Mouse (Mus musculus) brain, adult 2 months (tissue): ENCODE results near the gene Klhl42.

Source experiments
- DNase-seq: peaks from one replicate; pipeline ENCODE4 v3.0.0; 2011; ENCODE audit warnings: low read depth, low spot score

Klhl42 gene

GRCm38 (mm10) chr6:147091136-147092120 lies at the start of gene Klhl42:
Gene Klhl42 (plus strand): TSS chr6:147091379.
- DNase-seq = peak; percentile 87

- DNase-seq = peak; percentile 96
Measured at GRCm38 (mm10) chr6:147042291-147043290, 48.6 kb upstream of the Klhl42 start, which contains the start of gene Mrps35. Gene Mrps35 (plus strand): TSS chr6:147042764.

DNA sequence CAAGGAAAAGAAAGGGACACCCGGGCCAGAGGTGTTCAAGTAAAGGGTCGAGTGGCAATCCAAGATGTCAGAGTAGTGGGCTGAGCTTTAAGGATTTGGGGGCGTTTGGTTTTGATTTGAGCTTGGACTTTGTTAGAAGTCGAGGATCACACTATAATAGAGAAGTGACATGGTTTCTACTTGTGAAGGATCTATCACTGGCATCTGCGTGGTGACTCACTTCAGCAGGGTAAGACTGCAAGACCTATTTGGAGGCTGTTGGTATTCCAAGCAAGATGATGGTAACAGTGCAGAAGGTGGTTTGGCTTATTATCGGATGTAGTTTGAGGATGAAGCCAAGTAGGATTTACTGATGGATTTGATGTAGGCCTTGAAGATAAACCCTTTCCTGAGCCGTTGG lies 47.5 kb upstream of the Klhl42 start:
- peak; percentile 38 for DNase-seq

DNA sequence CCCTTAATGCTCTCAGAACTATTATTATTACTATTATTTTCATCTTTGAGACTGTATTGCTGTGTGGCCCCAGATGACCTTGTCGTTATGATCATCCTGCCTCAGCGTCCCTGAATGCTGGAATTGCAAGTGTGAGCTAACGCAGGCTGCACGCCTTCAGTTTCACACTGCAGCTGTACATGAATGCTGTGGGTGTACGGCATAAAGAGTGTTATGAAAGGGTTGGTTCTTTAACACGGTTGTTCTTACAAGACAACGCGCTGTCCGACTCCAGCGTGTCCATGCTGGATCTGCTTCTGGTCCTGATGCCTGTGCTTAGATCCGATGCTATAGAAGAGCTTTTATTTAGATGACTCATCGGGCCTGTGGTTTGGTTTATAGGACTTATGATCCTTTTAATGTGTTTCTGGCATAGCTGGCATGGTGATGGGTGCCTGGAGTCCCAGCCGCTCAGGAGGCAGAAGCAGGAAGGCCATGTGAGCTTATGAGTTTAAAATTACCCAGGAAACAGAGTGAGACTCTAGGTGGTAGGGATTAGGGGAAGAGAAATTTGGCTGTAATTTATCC lies 41.9 kb upstream of the Klhl42 start:
- DNase-seq = peak; percentile 70

DNA sequence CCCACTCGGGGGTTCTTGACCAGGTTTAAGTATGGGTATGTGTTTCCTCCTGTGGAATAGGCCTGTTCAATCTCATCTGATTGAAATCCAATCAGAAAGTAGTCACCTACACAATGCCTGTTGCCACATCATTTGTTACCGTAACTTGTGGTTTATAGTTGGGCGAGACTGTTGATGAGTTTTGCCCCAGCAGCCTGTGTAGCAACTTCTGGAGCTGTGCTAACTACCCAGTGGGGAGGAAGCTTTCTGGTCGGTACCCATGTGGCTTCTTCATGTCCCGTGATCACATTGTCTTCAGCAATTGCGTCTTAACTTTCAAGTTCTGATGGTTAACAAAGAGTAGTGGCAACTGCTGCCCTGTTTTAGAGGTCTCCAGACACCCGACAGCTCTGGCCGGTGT lies 39.5 kb upstream of the Klhl42 start:
- DNase-seq = no peak

DNA sequence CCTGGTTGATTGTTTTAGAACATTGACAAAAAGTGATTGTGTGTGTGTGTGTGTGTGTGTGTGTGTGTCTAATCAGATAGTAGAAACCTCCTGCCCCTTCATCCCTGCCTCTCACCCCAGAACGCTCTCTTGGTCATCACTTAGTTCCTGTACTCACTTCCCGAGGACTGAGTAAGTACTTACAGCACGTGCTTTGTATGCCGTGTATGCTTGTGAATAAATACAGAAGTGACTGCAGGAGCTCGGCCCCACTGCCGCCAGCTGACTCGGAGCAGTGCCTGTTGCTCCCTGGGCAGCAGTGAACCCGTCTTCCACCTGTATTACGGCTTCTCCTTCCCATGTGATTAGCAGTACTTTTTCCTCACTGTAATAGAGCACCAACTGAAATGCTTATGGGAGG lies 38.7 kb upstream of the Klhl42 start:
- DNase-seq = no peak

GRCm38 (mm10) chr6:147053785-147054646 lies 37.2 kb upstream of the Klhl42 start:
- DNase-seq = peak; percentile 67

GRCm38 (mm10) chr6:147055374-147055977 lies 35.7 kb upstream of the Klhl42 start:
- peak; percentile 27 for DNase-seq

- DNase-seq = no peak
Measured at GRCm38 (mm10) chr6:147059326-147059725, 31.9 kb upstream of the Klhl42 start.

DNA sequence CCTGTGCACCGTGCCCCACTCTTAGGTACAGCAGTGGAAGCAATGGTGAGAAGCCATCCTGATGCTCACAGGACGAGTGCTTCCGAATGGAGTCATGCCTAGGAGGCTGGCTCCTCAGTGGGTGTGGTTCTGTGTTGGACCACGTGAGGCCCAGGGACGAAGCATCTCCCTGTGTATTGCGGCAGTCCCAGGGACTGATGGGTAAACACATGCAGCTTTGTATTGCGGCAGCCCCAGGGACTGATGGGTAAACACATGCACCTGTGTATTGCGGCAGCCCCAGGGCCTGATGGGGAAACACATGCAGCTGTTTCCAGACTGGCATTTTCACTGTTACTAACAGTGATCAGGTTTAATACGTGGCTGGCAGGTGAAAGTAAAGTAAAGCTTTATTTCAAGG lies 29.5 kb upstream of the Klhl42 start:
- no peak for DNase-seq

- no peak for DNase-seq
Measured at GRCm38 (mm10) chr6:147062034-147062433, 29.1 kb upstream of the Klhl42 start.

- no peak for DNase-seq
Measured at GRCm38 (mm10) chr6:147062694-147063093, 28.5 kb upstream of the Klhl42 start.

DNA sequence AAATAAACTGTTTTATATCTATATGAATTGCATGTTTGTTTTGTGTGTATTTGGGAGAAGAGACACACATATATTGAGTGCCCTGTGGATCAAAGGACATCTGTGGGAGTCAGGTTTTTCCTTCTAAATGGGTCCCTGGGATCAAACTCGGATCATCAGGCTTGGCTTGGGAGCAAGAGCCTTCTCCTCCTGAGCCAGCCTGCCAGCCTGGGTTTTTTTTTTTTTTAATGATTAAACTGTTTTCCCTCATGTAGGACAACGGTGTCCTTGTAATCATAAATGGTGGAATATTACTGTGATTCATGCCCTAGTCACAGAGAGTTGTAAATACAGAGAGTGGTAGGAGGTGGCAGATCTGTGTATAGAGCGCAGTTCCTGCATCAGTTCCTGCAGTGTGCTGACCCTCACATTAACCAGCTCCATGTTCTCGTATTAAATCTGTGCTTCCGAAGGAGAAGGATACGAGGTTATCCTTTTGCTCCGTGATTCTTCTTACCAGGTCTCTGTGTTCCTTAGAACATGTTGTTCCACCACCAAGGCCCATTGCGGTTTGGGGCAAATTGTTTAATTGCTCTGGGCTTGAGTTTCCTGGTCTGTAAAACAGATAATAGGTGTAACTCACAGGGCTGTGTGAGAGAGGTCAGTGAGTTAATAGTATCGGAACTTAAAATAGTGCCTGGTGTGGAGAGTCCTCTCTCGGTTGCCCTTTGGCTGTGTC lies 26.8 kb upstream of the Klhl42 start:
- DNase-seq = no peak

DNA sequence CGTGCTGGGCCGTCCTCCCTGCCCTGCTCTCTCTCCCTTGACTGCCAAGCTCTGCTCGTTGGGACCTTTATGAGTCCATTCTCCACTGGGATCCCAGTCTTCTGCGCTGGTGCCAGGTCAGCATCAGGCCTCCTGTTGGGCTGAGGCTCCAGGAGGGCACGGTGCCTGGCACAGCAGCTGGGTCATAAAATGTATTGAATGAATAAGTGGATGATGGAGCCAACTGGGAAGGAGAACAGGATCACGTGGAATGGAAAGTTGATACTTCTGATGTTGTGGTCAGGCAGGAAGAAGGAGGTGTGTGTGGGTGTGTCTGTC lies 26.3 kb upstream of the Klhl42 start:
- no peak for DNase-seq

- peak; percentile 38 for DNase-seq
Measured at GRCm38 (mm10) chr6:147075808-147076387, 15.3 kb upstream of the Klhl42 start.

DNA sequence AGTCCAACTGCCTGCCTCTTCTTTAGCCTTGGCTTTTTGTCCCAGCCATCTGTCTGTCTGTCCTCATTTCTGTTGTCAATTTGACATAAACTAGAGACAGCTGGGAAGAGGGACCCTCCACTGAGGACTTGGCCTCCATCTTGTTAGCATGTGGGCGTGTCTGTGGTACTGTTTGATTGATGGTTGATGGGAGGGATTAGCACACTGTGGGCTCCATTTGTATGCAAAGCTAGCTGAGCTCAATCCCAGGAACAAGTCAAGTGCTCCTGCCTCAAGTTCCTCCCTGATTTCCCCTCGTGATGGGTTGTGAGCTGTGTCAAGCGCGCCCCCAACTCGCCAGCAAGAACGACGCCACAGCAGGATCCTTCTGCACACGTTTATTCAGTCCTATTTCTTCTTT lies 14.3 kb upstream of the Klhl42 start:
- no peak for DNase-seq

GRCm38 (mm10) chr6:147079919-147080318 lies 11.3 kb upstream of the Klhl42 start:
- DNase-seq = no peak

GRCm38 (mm10) chr6:147085398-147086040 lies 5.7 kb upstream of the Klhl42 start:
- no peak for DNase-seq
